Mouse (Mus musculus) small intestine, adult 2 months (tissue): ENCODE measurements around the gene Msi2.

Source experiments
- CTCF ChIP-seq: fragments of 200-500 bp; IDR thresholded peaks from 2 replicates; pipeline ENCODE4 v1.5.1; 2012; ENCODE audit warnings: low read depth, mild to moderate bottlenecking, control low read depth, inconsistent platforms, low read length, moderate library complexity, mixed read lengths; ENCODE audit not compliant: insufficient replicate concordance, insufficient read length; ENCODE audit errors: extremely low read depth
- POLR2A ChIP-seq: fragments of 200-500 bp; IDR thresholded peaks from 2 replicates; pipeline ENCODE4 v1.6.1; 2012; ENCODE audit warnings: low read depth, mild to moderate bottlenecking, control low read depth, inconsistent platforms, low read length, moderate library complexity

GRCm38 (mm10) chr11:88634627-88635026, 83.7 kb downstream of the Msi2 start:
- TF ChIP-seq CTCF (no peak), POLR2A (no peak)
